Mouse (Mus musculus) forebrain, postnatal 0 days (tissue): ENCODE measurements around the gene Dnajc5g. TPM values are rescaled to one million over a fixed set of nuclear protein-coding genes. Genes with fewer than 3 reads are reported as not detected.
A peak's percentile ranks its signal among the peaks of the same experiment; 100 is the strongest.

Experiments used
- ATAC-seq: fragments of 200-750 bp; cut with Nextera tagmentation; 2 replicates; pipeline ENCODE4 v1.8.0; 2017; ENCODE audit warnings: mild to moderate bottlenecking, moderate library complexity
- DNase-seq: peaks from one replicate; pipeline ENCODE4 v3.0.0-alpha.2; 2015
- H3K27ac ChIP-seq: fragments of 300-500 bp; sonication (generic); 2 replicates; pipeline ENCODE4 v1.5.1; 2014; ENCODE audit warnings: low read depth, mild to moderate bottlenecking, antibody characterized with exemption, low read length, moderate library complexity, mixed read lengths
- H3K27me3 ChIP-seq: fragments of 300-500 bp; sonication (generic); 2 replicates; pipeline ENCODE4 v1.6.1; 2014; ENCODE audit warnings: mild to moderate bottlenecking, low read length, mixed read lengths; ENCODE audit not compliant: insufficient read depth
- H3K36me3 ChIP-seq: fragments of 300-500 bp; sonication (generic); 2 replicates; pipeline ENCODE4 v1.6.1; 2014; ENCODE audit warnings: mild to moderate bottlenecking, moderate library complexity; ENCODE audit not compliant: insufficient read depth
- H3K4me1 ChIP-seq: fragments of 300-500 bp; sonication (generic); 2 replicates; pipeline ENCODE4 v1.6.1; 2014; ENCODE audit warnings: antibody characterized with exemption; ENCODE audit not compliant: insufficient read depth
- H3K4me2 ChIP-seq: fragments of 300-500 bp; sonication (generic); 2 replicates; pipeline ENCODE4 v1.6.1; 2014; ENCODE audit warnings: low read depth, mild to moderate bottlenecking, moderate library complexity
- H3K4me3 ChIP-seq: fragments of 300-500 bp; sonication (generic); 2 replicates; pipeline ENCODE4 v1.5.1; 2014; ENCODE audit warnings: low read depth, low read length, mixed read lengths
- H3K9ac ChIP-seq: fragments of 300-500 bp; sonication (generic); 2 replicates; pipeline ENCODE4 v1.6.1; 2014; ENCODE audit warnings: mild to moderate bottlenecking
- H3K9me3 ChIP-seq: fragments of 300-500 bp; sonication (generic); 2 replicates; pipeline ENCODE4 v1.6.1; 2016; ENCODE audit warnings: low read length
- CTCF ChIP-seq: sonication (generic); IDR thresholded peaks from 2 replicates; pipeline ENCODE4 v1.5.1; 2016; ENCODE audit warnings: antibody characterized with exemption, control low read depth, low read depth
- WGBS: fragments of 180-500 bp; shearing (Covaris S2); extraction: QIAGEN DNeasy Blood & Tissue Kit; methylation state at CpG from one replicate; pipeline ENCODE4 v1.1.7; 2014; 5-methylcytosine and 5-hydroxymethylcytosine counted together
- polyA plus RNA-seq: library from polyadenylated mRNA; unstranded; fragments of >200 nt; fragmentation: Nextera tagmentation; extraction: Ambion mirVana; gene quantifications from 2 replicates; pipeline ENCODE4 v1.2.1, GENCODE M21; 2015
- total RNA-seq: library from RNA; depleted of rRNA; stranded (reverse); fragments of >200 nt; gene quantifications from 2 replicates; pipeline ENCODE4 v1.2.3, GENCODE M21; 2014; rRNA removed

Dnajc5g gene
- total RNA-seq (not detected in 2 replicates), polyA plus RNA-seq (not detected in 2 replicates)

DNA sequence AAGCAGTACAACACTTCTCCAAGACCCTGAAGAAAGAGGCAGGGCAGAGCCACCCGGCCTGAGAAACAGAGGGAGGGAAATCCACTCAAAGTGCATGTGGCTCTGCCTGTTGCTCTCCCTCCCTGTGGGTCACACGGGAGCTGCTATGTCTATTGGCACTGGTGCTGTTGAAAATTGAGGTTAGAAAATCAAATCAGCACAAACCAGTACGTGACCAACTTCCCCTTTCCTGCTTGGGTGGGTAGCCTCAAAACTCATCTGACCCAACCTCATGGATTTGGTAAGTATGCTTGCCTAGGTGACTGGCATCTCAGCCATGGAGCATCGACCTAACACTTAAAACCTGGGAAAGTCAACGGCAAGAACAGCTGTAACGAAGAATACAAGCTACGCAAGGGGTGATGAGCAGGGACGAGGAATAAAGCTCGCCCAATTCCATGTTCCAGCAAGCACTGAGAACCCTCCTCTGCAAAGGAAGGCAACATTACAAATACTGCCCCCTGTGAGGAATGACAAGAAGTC lies at the start of gene Dnajc5g:
Gene Dnajc5g, plus strand, starts transcription at position 472 of the 522 bp plus-strand sequence.
- H3K4me1 ChIP-seq = no peaks in the 10 kb centered on the region
- no peak for ATAC-seq
- H3K27ac ChIP-seq = no peak within 1 kb of the TSS
- no peak within 1 kb of the TSS for H3K4me2 ChIP-seq
- H3K36me3 ChIP-seq = no peaks in the 10 kb centered on the region
- H3K9ac ChIP-seq = no peak within 1 kb of the TSS
- H3K27me3 ChIP-seq = no peaks in the 10 kb centered on the region
- DNase-seq = no peak
- 81% methylated on average over 9 of the region's 9 CpGs for WGBS
- no peak within 1 kb of the TSS for H3K4me3 ChIP-seq
- no peaks in the 10 kb centered on the region for H3K9me3 ChIP-seq
- no peak for TF ChIP-seq CTCF

DNA sequence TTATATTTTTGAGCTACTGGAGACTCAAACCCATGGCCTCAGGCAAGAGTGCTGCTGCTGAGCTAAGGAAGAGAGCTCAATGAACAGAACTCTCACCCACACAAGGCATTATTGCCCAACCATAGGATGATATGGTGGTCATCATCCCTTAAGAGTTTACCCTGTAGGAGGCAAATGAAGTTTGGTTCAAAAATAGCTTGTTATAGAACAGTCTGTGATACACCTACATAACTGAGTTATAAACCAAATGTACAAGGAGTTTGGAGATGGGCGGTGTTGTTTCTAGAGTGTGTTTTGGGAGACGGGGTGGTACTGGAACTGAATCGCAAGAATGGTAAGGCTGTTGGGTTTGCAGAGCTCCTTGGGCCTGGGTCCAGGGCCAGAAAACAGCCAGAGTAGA lies 36.3 kb upstream of the Dnajc5g start:
- Histone ChIP-seq H3K4me1 (no peaks in the 10 kb centered on the region), H3K27ac (no peak overlapping the region), H3K9ac (no peak overlapping the region), H3K27me3 (no peaks in the 10 kb centered on the region), H3K4me2 (no peak overlapping the region), H3K36me3 (peaks cover 71% of the 10 kb centered on the region), H3K9me3 (no peaks in the 10 kb centered on the region), H3K4me3 (no peak overlapping the region)
- no peak for ATAC-seq
- no peak for DNase-seq
- no peak for TF ChIP-seq CTCF
- WGBS = 91% methylated on average over 3 of the region's 3 CpGs

GRCm38 (mm10) chr5:31071059-31071458 lies 35.0 kb upstream of the Dnajc5g start:
- no peak for ATAC-seq
- H3K4me2 ChIP-seq = no peak overlapping the region

GRCm38 (mm10) chr5:31071821-31072220 lies 34.3 kb upstream of the Dnajc5g start:
- Histone ChIP-seq H3K27me3 (no peaks in the 10 kb centered on the region), H3K4me3 (no peak overlapping the region), H3K9me3 (no peaks in the 10 kb centered on the region), H3K4me1 (no peaks in the 10 kb centered on the region), H3K9ac (no peak overlapping the region), H3K36me3 (peaks cover 85% of the 10 kb centered on the region), H3K27ac (no peak overlapping the region), H3K4me2 (no peak overlapping the region)
- DNase-seq (no peak), ATAC-seq (no peak)
- WGBS = 96% methylated on average over 11 of the region's 11 CpGs
- TF ChIP-seq CTCF = no peak

More at GRCm38 (mm10) chr5:31071059-31071458, 35.0 kb upstream of the Dnajc5g start:
- Histone ChIP-seq H3K4me1 (no peaks in the 10 kb centered on the region), H3K4me3 (no peak overlapping the region), H3K9me3 (no peaks in the 10 kb centered on the region), H3K27me3 (no peaks in the 10 kb centered on the region), H3K9ac (no peak overlapping the region), H3K27ac (no peak overlapping the region), H3K36me3 (peaks cover 83% of the 10 kb centered on the region)
- 94% methylated on average over 2 of the region's 2 CpGs for WGBS
- DNase-seq = no peak
- no peak for TF ChIP-seq CTCF

GRCm38 (mm10) chr5:31073176-31073575 lies 32.9 kb upstream of the Dnajc5g start:
- Histone ChIP-seq H3K27ac (no peak overlapping the region), H3K9me3 (no peaks in the 10 kb centered on the region), H3K36me3 (peaks cover 85% of the 10 kb centered on the region), H3K4me3 (no peak overlapping the region), H3K4me2 (no peak overlapping the region), H3K9ac (no peak overlapping the region), H3K4me1 (no peaks in the 10 kb centered on the region), H3K27me3 (no peaks in the 10 kb centered on the region)
- ATAC-seq (no peak), DNase-seq (no peak)
- WGBS = 95% methylated on average over 12 of the region's 12 CpGs
- no peak for TF ChIP-seq CTCF

GRCm38 (mm10) chr5:31076346-31076745 lies 29.7 kb upstream of the Dnajc5g start:
- Histone ChIP-seq H3K9ac (no peak overlapping the region), H3K27me3 (no peaks in the 10 kb centered on the region), H3K4me2 (no peak overlapping the region), H3K36me3 (peaks cover 75% of the 10 kb centered on the region), H3K9me3 (no peaks in the 10 kb centered on the region), H3K4me3 (no peak overlapping the region), H3K27ac (no peak overlapping the region), H3K4me1 (no peaks in the 10 kb centered on the region)
- TF ChIP-seq CTCF = no peak
- ATAC-seq = no peak
- DNase-seq = no peak
- 92% methylated on average over 13 of the region's 13 CpGs for WGBS

GRCm38 (mm10) chr5:31080059-31080794 lies 25.9 kb upstream of the Dnajc5g start:
- peak overlapping the region; percentile 40; the same call in 1 of the 2 replicates for H3K27ac ChIP-seq
- H3K4me1 ChIP-seq = no peaks in the 10 kb centered on the region
- H3K27me3 ChIP-seq = no peaks in the 10 kb centered on the region
- TF ChIP-seq CTCF = no peak
- ATAC-seq = peak; percentile 32; the same call in 1 of the 2 replicates
- no peak overlapping the region for H3K4me2 ChIP-seq
- WGBS = 64% methylated on average over 13 of the region's 13 CpGs
- no peak overlapping the region for H3K9ac ChIP-seq
- H3K9me3 ChIP-seq = no peaks in the 10 kb centered on the region
- peak; percentile 51 for DNase-seq
- H3K36me3 ChIP-seq = peaks cover 39% of the 10 kb centered on the region
- H3K4me3 ChIP-seq = no peak overlapping the region
